Mouse (Mus musculus): ENCODE data around the gene Olfr69. TPM values are rescaled to one million over a fixed set of nuclear protein-coding genes. Genes with fewer than 3 reads are reported as not detected.
A peak's percentile ranks its signal among the peaks of the same experiment; 100 is the strongest.
"Not testable (repeated sequence)": the region's sequence is repeated elsewhere in the genome, so short reads cannot be mapped to it uniquely, and the experiment has no call there.

Gene Olfr69
- polyA plus RNA-seq, 1 experiment from 2014 or later: not detected

- not testable (repeated sequence) for H3K36me3 ChIP-seq (ENCODE audit: inconsistent target); H3K4me3 ChIP-seq (ENCODE audit: inconsistent target); H3K79me2 ChIP-seq (ENCODE audit: inconsistent target); H3K27ac ChIP-seq
- 100% methylated on average over 1 of the region's 4 CpGs for WGBS (ENCODE audit: missing documents)
Measured at GRCm38 (mm10) chr7:103777652-103778051, 6.3 kb upstream of the Olfr69 start.

DNA sequence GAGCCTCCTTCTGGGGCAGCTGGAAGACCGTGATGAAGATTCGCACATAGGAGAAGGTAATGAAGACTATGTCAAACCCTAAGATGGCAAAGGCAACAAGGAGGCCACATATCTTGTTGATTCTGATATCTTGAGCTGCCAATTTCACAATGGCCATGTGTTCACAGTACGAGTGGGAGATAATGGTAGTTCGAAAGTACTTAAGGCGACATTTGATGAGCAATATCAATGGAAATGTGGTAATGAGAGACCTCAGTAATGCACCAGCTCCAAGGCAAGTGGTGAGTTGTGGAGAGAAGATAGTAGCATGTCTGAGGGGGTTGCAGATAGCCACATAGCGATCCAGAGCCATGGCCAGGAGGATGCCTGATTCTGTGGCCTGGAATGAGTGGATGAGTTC is 3.7 kb downstream of the Olfr69 start:
- 100% methylated on average over 3 of the region's 6 CpGs for WGBS (ENCODE audit: missing documents)
- H3K4me3 ChIP-seq (ENCODE audit: inconsistent target); H3K27ac ChIP-seq; H3K36me3 ChIP-seq (ENCODE audit: inconsistent target); H3K79me2 ChIP-seq (ENCODE audit: inconsistent target): not testable (repeated sequence)

DNA sequence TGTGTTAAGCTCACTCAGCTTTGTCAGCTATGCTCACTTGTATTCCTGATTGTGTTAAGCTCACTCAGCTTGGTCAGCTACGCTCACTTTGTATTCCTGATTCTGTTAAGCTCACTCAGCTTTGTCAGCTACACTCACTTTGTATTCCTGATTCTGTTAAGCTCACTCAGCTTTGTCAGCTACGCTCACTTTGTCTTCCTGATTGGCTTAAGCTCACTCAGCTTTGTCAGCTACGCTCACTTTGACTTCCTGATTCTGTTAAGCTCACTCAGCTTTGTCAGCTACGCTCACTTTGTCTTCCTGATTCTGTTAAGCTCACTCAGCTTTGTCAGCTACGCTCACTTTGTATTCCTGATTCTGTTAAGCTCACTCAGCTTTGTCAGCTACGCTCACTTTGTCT is 9.2 kb downstream of the Olfr69 start:
- H3K4me3 ChIP-seq (ENCODE audit: inconsistent target); H3K79me2 ChIP-seq (ENCODE audit: inconsistent target); H3K36me3 ChIP-seq (ENCODE audit: inconsistent target): not testable (repeated sequence)
- 11% methylated on average over 4 of the region's 6 CpGs for WGBS (ENCODE audit: missing documents)
- H3K27ac ChIP-seq: peak overlapping the region; percentile 47

GRCm38 (mm10) chr7:103757233-103757632 is 14.2 kb downstream of the Olfr69 start, which contains the start of gene Olfr630:
Olfr630 (minus strand) TSS chr7:103757333.
- 69% methylated on average over 2 of the region's 2 CpGs for WGBS (ENCODE audit: missing documents)
- H3K4me3 ChIP-seq (ENCODE audit: inconsistent target): no peak within 1 kb of the TSS
- no peaks in the 10 kb centered on the region for H3K79me2 ChIP-seq (ENCODE audit: inconsistent target)
- H3K36me3 ChIP-seq (ENCODE audit: inconsistent target): no peaks in the 10 kb centered on the region
- H3K27ac ChIP-seq: no peak within 1 kb of the TSS

DNA sequence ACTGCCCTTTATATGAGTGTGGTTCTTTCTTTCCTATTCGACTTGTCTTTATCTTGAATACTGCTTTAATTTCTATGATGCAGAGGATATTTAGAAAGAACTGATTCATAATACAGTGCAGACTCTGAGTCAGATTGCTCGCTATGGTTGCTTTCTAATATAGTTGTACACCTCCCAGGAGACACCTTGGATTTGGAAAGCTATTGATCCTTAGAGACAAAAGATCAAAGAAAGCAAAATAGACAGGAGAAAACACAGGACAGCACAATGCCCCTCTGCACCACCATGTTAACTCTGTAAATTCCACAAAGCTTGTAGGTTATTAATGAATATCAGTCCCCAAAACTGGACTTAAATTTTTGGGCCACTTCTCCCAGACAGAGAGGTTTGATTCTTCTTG is 26.6 kb downstream of the Olfr69 start, which contains the start of gene Olfr629:
TSS of gene Olfr629 (minus strand) at position 101 of the 400 bp plus-strand sequence.
- H3K79me2 ChIP-seq (ENCODE audit: inconsistent target): no peaks in the 10 kb centered on the region
- H3K36me3 ChIP-seq (ENCODE audit: inconsistent target): no peaks in the 10 kb centered on the region
- no peak within 1 kb of the TSS for H3K4me3 ChIP-seq (ENCODE audit: inconsistent target)
- WGBS (ENCODE audit: missing documents): 84% methylated on average over 2 of the region's 2 CpGs
- no peak within 1 kb of the TSS for H3K27ac ChIP-seq

DNA sequence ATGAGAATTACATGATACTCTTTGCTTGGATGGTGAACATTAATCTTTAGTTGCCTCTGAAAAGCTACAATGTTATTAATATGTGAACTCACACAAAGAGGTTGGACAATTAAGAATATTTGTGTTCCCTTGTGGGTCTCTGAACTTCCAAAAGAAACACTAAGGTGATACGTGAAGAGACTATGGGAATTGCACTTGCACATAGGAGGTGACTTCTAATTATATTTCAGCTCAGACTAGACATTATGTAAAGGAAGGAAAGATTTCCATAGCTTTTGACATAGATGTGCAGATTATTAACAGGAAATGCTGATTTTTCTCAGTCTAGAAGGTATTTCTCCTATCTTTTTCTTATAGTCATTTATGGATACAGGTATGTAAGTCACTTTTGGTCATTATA is 41.3 kb downstream of the Olfr69 start, which contains the start of gene Olfr628:
TSS of gene Olfr628 (plus strand) at position 301 of the 400 bp plus-strand sequence.
- no peak within 1 kb of the TSS for H3K27ac ChIP-seq
- 94% methylated on average over 1 of the region's 1 CpGs for WGBS (ENCODE audit: missing documents)
- no peaks in the 10 kb centered on the region for H3K36me3 ChIP-seq (ENCODE audit: inconsistent target)
- no peaks in the 10 kb centered on the region for H3K79me2 ChIP-seq (ENCODE audit: inconsistent target)
- H3K4me3 ChIP-seq (ENCODE audit: inconsistent target): no peak within 1 kb of the TSS

DNA sequence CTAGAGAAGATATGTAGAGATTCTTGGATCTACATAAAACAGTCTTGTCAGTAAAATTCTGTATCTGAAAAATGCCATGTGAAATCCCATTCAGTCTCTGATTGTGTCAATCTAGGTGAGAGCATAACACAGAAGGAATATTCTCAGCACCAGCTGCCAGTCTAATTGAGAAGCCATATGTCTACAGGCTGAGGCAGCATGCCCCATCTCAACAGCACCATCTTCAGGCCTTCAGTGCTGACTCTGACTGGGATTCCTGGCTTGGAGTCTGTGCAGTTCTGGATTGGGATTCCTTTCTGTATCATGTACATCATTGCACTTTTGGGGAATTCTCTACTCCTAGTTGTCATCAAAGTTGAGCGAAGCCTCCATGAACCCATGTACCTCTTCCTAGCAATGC is 55.0 kb downstream of the Olfr69 start:
- WGBS (ENCODE audit: missing documents): 100% methylated on average over 1 of the region's 1 CpGs
- not testable (repeated sequence) for H3K4me3 ChIP-seq (ENCODE audit: inconsistent target); H3K79me2 ChIP-seq (ENCODE audit: inconsistent target); H3K27ac ChIP-seq; H3K36me3 ChIP-seq (ENCODE audit: inconsistent target)

Other genes with a start within 250 kb of the Olfr69 start
- not detected in 3 replicates for gene Olfr612, start 228.9 kb downstream of the Olfr69 start, polyA plus RNA-seq (2018)
- not detected in 3 replicates for gene Olfr613, start 223.5 kb downstream of the Olfr69 start, polyA plus RNA-seq (2018)
- not detected in 3 replicates for gene Olfr615, start 215.5 kb downstream of the Olfr69 start, polyA plus RNA-seq (2018)
- gene Olfr616, start 202.5 kb downstream of the Olfr69 start, polyA plus RNA-seq (2018): not detected in 3 replicates
- not detected in 3 replicates for gene Olfr617, start 198.5 kb downstream of the Olfr69 start, polyA plus RNA-seq (2018)
- gene Olfr618, start 181.5 kb downstream of the Olfr69 start, polyA plus RNA-seq (2018): not detected in 3 replicates
- not detected in 3 replicates for gene Olfr619, start 171.0 kb downstream of the Olfr69 start, polyA plus RNA-seq (2018)
- gene Olfr620, start 159.1 kb downstream of the Olfr69 start, polyA plus RNA-seq (2018): not detected in 3 replicates
- not detected in 3 replicates for gene Olfr622, start 128.9 kb downstream of the Olfr69 start, polyA plus RNA-seq (2018)
- not detected in 3 replicates for gene Olfr623, start 107.9 kb downstream of the Olfr69 start, polyA plus RNA-seq (2018)
- 0.09 to 0.15 TPM (median 0.09 TPM) in 3 replicates for gene Olfr624, start 100.4 kb downstream of the Olfr69 start, polyA plus RNA-seq (2018)
- not detected in 3 replicates for gene Olfr625-ps1, start 88.9 kb downstream of the Olfr69 start, polyA plus RNA-seq (2018)
- gene Olfr243, start 56.9 kb downstream of the Olfr69 start, polyA plus RNA-seq (2018): not detected in 3 replicates
- gene Olfr628, start 41.2 kb downstream of the Olfr69 start, polyA plus RNA-seq (2018): not detected in 3 replicates
- not detected in 3 replicates for gene Olfr629, start 26.7 kb downstream of the Olfr69 start, polyA plus RNA-seq (2018)
- not detected in 3 replicates for gene Olfr630, start 14.3 kb downstream of the Olfr69 start, polyA plus RNA-seq (2018)
- not detected in 3 replicates for gene Olfr68, start 8.1 kb upstream of the Olfr69 start, polyA plus RNA-seq (2018)
- not detected in 3 replicates for gene Olfr67, start 20.2 kb upstream of the Olfr69 start, polyA plus RNA-seq (2018)
- gene Hbb-bt, start 42.4 kb upstream of the Olfr69 start, polyA plus RNA-seq (2018): not detected in 3 replicates
- not detected in 3 replicates for gene Hbb-bs, start 56.5 kb upstream of the Olfr69 start, polyA plus RNA-seq (2018)
- not detected in 3 replicates for gene Hbb-bh2, start 68.9 kb upstream of the Olfr69 start, polyA plus RNA-seq (2018)
- not detected in 3 replicates for gene Hbb-bh1, start 71.6 kb upstream of the Olfr69 start, polyA plus RNA-seq (2018)
- gene Hbb-y, start 81.6 kb upstream of the Olfr69 start, polyA plus RNA-seq (2018): not detected in 3 replicates
- not detected in 3 replicates for gene Olfr66, start 114.7 kb upstream of the Olfr69 start, polyA plus RNA-seq (2018)
- not detected in 3 replicates for gene Olfr64, start 122.9 kb upstream of the Olfr69 start, polyA plus RNA-seq (2018)
- gene Olfr65, start 131.9 kb upstream of the Olfr69 start, polyA plus RNA-seq (2018): not detected in 3 replicates
- gene Olfr631, start 157.2 kb upstream of the Olfr69 start, polyA plus RNA-seq (2018): not detected in 3 replicates
- gene Olfr632, start 162.8 kb upstream of the Olfr69 start, polyA plus RNA-seq (2018): not detected in 3 replicates
- not detected in 3 replicates for gene Olfr633, start 172.8 kb upstream of the Olfr69 start, polyA plus RNA-seq (2018)
- gene Olfr635, start 199.6 kb upstream of the Olfr69 start, polyA plus RNA-seq (2018): not detected in 3 replicates
- gene Olfr638, start 227.2 kb upstream of the Olfr69 start, polyA plus RNA-seq (2018): not detected in 3 replicates
- not detected in 3 replicates for gene Olfr639, start 245.7 kb upstream of the Olfr69 start, polyA plus RNA-seq (2018)

Measured in macrophage (primary cell).